Mouse (Mus musculus) small intestine, adult 2 months (tissue): ENCODE results near the gene Pdik1l.

Experiments used
- CTCF ChIP-seq: fragments of 200-500 bp; IDR thresholded peaks from 2 replicates; pipeline ENCODE4 v1.5.1; 2012; ENCODE audit warnings: low read depth, mild to moderate bottlenecking, control low read depth, inconsistent platforms, low read length, moderate library complexity, mixed read lengths; ENCODE audit not compliant: insufficient replicate concordance, insufficient read length; ENCODE audit errors: extremely low read depth
- POLR2A ChIP-seq: fragments of 200-500 bp; IDR thresholded peaks from 2 replicates; pipeline ENCODE4 v1.6.1; 2012; ENCODE audit warnings: low read depth, mild to moderate bottlenecking, control low read depth, inconsistent platforms, low read length, moderate library complexity

DNA sequence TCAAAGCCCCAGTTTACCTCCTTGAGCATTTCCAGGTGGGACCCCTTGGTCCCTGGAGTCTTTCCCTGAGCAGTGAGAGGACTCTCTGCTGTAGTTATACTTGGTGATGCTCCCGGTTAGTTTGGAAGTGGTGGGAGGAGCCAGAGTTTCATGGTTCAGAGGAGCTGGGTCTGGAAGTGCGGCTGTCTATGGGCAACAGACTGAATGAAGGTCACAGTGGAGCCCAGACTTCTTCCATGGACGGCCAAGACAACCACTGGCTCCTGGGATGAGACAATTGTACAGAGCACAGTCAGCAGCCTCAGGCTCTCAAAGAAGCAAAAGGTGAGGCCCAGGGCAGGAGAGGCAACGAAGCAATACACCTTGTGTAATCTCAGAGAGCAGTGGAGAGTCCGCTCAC is 42.6 kb upstream of the Pdik1l start:
- TF ChIP-seq POLR2A (no peak), CTCF (no peak)
